Mouse (Mus musculus): ENCODE results near the gene Maats1. TPM values are rescaled to one million over a fixed set of nuclear protein-coding genes. Genes with fewer than 3 reads are reported as not detected.

Maats1 gene
- total RNA-seq, 1 experiment: 1.8 TPM

DNA sequence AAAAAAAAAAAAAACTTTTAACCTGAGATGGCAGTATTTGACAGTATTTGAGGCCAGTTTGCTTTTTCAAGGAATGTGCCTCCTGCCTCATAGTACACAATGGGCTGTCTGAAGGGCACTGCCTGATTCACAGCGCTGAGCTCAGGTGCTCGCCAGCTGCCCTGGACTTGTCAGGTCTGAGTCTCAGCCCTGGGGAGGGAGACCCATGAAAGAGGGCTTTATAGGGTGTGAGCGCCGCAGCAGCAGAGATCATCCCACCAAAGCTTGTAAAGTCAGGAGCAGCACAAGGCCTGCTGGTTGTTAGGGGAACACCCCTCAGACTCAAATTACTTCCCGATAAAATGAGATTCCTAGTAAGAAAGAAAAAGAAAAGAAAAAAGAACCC, 34.7 kb downstream of the Maats1 start:
- Histone ChIP-seq H3K36me3 (ENCODE audit: control insufficient read depth, insufficient read depth, low read length, poor library complexity, severe bottlenecking) (no peaks in the 10 kb centered on the region), H3K4me3 (ENCODE audit: insufficient read depth in 1 of 2, low read depth in 1 of 2, low read length in 2 of 2, poor library complexity in 1 of 2, severe bottlenecking in 1 of 2) (no peak overlapping the region), H3K27ac (ENCODE audit: insufficient read depth, low read depth, low read length, poor library complexity, severe bottlenecking) (no peak overlapping the region), H3K9me3 (ENCODE audit: control insufficient read depth, insufficient read depth, low read depth, low read length) (no peaks in the 10 kb centered on the region), H3K4me1 (ENCODE audit: control insufficient read depth in 2 of 2, insufficient read depth in 2 of 2, low read length in 2 of 2, poor library complexity in 1 of 2) (peaks cover 7 to 15% of the 10 kb centered on the region in 2 experiments; a peak in 2 of 4 replicates), H3K9ac (ENCODE audit: insufficient read depth, low read depth, low read length, poor library complexity, severe bottlenecking) (no peak overlapping the region)
- DNase-seq (ENCODE audit: low read depth, low spot score): no peak
- TF ChIP-seq ZNF384 (IDR thresholded peaks at IDR 0.05; ENCODE audit: low read depth, low read length) (no peak), CHD2 (IDR thresholded peaks at IDR 0.05; ENCODE audit: low read depth, low read length) (no peak), HCFC1 (IDR thresholded peaks at IDR 0.05; ENCODE audit: borderline replicate concordance, insufficient read depth, low read length) (no peak), MAFK (IDR thresholded peaks at IDR 0.05; ENCODE audit: insufficient read depth, low read depth, low read length) (no peak), ZC3H11A (IDR thresholded peaks at IDR 0.05; ENCODE audit: borderline replicate concordance, low read depth, low read length) (no peak)
- in situ Hi-C loops (cut with MboI; ENCODE audit: low sequenced_read_pairs in 2 of 2, unreplicated experiment in 2 of 2): no loop called here

DNA sequence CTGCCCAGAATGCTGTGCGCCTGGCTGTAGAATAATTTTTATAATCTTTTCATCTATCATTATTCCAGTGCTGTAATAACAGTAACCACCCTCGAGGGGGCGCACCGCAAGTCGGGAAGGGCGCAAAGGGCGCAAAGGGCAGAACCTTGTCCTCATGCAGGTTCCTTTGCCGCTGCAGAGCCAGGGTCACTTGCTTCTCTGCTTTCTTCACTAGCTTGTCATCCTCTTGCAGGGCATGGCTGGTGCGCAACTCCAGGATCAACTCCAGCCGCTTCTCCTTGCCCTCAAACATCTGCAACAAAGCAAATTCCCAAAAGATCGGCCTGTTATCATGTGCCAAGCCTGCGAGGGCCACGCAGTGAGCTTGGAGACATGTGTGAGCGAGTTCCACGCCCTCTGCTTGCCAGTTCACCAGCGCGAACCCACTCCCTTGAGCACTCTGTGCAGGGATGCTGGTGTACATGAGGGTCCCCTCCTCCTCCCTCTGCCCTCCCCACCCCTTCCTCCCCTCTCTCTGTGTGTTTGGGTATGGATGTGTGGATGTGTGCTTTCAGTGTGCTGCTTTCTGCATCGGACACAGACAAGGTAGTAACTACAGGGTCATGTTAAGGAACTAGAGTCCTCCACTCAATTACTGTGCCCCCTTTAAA, 35.2 kb downstream of the Maats1 start:
- no peak for DNase-seq (ENCODE audit: low read depth, low spot score)
- no peak overlapping the region for H3K27ac ChIP-seq (ENCODE audit: insufficient read depth, low read depth, low read length, poor library complexity, severe bottlenecking)
- H3K36me3 ChIP-seq (ENCODE audit: control insufficient read depth, insufficient read depth, low read length, poor library complexity, severe bottlenecking): no peaks in the 10 kb centered on the region
- peak overlapping the region; percentile 49; the same call in 1 of the 2 replicates for H3K9ac ChIP-seq (ENCODE audit: insufficient read depth, low read depth, low read length, poor library complexity, severe bottlenecking)
- in situ Hi-C loops (cut with MboI; ENCODE audit: low sequenced_read_pairs in 2 of 2, unreplicated experiment in 2 of 2): no loop called here
- TF ChIP-seq HCFC1 (IDR thresholded peaks at IDR 0.05; ENCODE audit: borderline replicate concordance, insufficient read depth, low read length) (0 out of 2 replicates have a peak, but pooled peaks have one; percentile 35), CHD2 (IDR thresholded peaks at IDR 0.05; ENCODE audit: low read depth, low read length) (no peak), ZC3H11A (IDR thresholded peaks at IDR 0.05; ENCODE audit: borderline replicate concordance, low read depth, low read length) (0 out of 2 replicates have a peak, but pooled peaks have one; percentile 24)
- H3K4me1 ChIP-seq (ENCODE audit: control insufficient read depth in 2 of 2, insufficient read depth in 2 of 2, low read length in 2 of 2, poor library complexity in 1 of 2): peaks cover 7 to 17% of the 10 kb centered on the region in 2 experiments; a peak in 2 of 4 replicates
- no peaks in the 10 kb centered on the region for H3K9me3 ChIP-seq (ENCODE audit: control insufficient read depth, insufficient read depth, low read depth, low read length)
- H3K4me3 ChIP-seq (ENCODE audit: insufficient read depth in 1 of 2, low read depth in 1 of 2, low read length in 2 of 2, poor library complexity in 1 of 2, severe bottlenecking in 1 of 2): peak overlapping the region; percentile 2 to 18; a peak in 2 of 4 replicates

DNA sequence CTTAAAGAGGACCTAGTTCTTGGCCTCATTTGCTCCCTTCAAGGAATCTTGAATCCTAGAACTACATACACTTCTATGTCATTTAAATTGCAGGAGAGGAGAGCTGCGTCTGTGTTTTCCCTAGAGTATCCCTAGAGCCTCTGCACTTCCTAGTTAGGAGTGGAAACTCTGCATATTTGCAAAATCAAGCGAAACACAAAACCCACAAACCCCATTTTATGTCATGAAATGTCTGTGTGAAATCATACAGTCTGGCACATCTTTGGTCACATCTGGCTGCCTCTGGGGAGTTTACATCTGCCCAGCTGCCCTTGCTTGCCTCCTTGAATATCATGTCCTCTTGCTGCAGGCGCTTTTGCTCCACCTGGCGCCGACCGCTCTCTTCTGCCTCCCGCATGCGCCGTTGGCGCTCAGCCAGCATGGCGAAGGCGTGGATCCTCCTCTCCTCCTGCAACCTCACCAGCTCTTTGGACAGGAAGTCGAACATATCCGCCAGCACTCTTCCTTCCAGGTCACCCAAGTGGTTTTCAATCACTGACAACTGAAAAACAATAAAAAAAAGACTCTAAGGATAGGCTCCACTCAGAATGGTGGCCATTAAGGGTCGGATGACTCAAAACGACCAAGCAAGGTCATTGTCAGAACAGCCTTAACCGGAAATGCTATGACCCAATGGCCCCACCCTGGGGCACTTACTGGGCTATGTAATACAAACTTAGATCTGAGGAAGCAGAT, 37.3 kb downstream of the Maats1 start:
- peak; percentile 47 for DNase-seq (ENCODE audit: low read depth, low spot score)
- in situ Hi-C loops (cut with MboI; ENCODE audit: low sequenced_read_pairs in 2 of 2, unreplicated experiment in 2 of 2): no loop called here
- Histone ChIP-seq H3K4me1 (ENCODE audit: control insufficient read depth in 2 of 2, insufficient read depth in 2 of 2, low read length in 2 of 2, poor library complexity in 1 of 2) (peaks cover 7 to 17% of the 10 kb centered on the region in 2 experiments; a peak in 2 of 4 replicates), H3K9ac (ENCODE audit: insufficient read depth, low read depth, low read length, poor library complexity, severe bottlenecking) (peak overlapping the region; percentile 0; the same call in 1 of the 2 replicates), H3K9me3 (ENCODE audit: control insufficient read depth, insufficient read depth, low read depth, low read length) (no peaks in the 10 kb centered on the region), H3K27ac (ENCODE audit: insufficient read depth, low read depth, low read length, poor library complexity, severe bottlenecking) (no peak overlapping the region), H3K36me3 (ENCODE audit: control insufficient read depth, insufficient read depth, low read length, poor library complexity, severe bottlenecking) (no peaks in the 10 kb centered on the region), H3K4me3 (ENCODE audit: insufficient read depth in 1 of 2, low read depth in 1 of 2, low read length in 2 of 2, poor library complexity in 1 of 2, severe bottlenecking in 1 of 2) (peak overlapping the region in 1 of 2 experiments; percentile 35; a peak in 2 of 4 replicates)
- TF ChIP-seq HCFC1 (IDR thresholded peaks at IDR 0.05; ENCODE audit: borderline replicate concordance, insufficient read depth, low read length): no peak
- TF ChIP-seq ZNF384 (IDR thresholded peaks at IDR 0.05; ENCODE audit: low read depth, low read length): peak; percentile 42; the same call in 1 of the 2 replicates

DNA sequence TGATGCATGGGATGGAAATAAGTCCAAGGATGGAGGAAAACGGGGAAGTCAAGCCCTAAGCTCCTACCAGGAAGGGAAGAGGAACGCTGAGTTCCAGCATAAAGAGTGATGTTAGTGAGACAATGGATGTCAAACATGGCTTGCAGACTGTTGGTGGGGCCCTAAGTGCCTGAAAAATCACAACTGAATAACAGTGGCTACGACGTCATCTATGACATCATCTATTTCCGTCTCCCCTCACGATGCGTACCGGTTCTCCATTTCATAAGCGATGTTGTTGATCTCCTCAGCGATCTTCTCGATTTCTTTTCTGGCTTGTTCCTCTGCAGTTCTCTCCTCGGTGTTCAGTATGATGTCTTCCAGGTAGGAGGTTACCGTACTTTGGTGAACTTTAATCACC, 39.6 kb downstream of the Maats1 start:
- in situ Hi-C loops (cut with MboI; ENCODE audit: low sequenced_read_pairs in 2 of 2, unreplicated experiment in 2 of 2): no loop called here
- H3K36me3 ChIP-seq (ENCODE audit: control insufficient read depth, insufficient read depth, low read length, poor library complexity, severe bottlenecking): no peaks in the 10 kb centered on the region
- peaks cover 7 to 17% of the 10 kb centered on the region in 2 experiments; a peak in 2 of 4 replicates for H3K4me1 ChIP-seq (ENCODE audit: control insufficient read depth in 2 of 2, insufficient read depth in 2 of 2, low read length in 2 of 2, poor library complexity in 1 of 2)
- H3K4me3 ChIP-seq (ENCODE audit: insufficient read depth in 1 of 2, low read depth in 1 of 2, low read length in 2 of 2, poor library complexity in 1 of 2, severe bottlenecking in 1 of 2): no peak overlapping the region
- H3K9me3 ChIP-seq (ENCODE audit: control insufficient read depth, insufficient read depth, low read depth, low read length): no peaks in the 10 kb centered on the region
- DNase-seq (ENCODE audit: low read depth, low spot score): no peak
- no peak for TF ChIP-seq MAFK (IDR thresholded peaks at IDR 0.05; ENCODE audit: insufficient read depth, low read depth, low read length)
- no peak for TF ChIP-seq ZNF384 (IDR thresholded peaks at IDR 0.05; ENCODE audit: low read depth, low read length)
- no peak for TF ChIP-seq HCFC1 (IDR thresholded peaks at IDR 0.05; ENCODE audit: borderline replicate concordance, insufficient read depth, low read length)
- TF ChIP-seq ZC3H11A (IDR thresholded peaks at IDR 0.05; ENCODE audit: borderline replicate concordance, low read depth, low read length): no peak
- TF ChIP-seq CHD2 (IDR thresholded peaks at IDR 0.05; ENCODE audit: low read depth, low read length): no peak
- H3K9ac ChIP-seq (ENCODE audit: insufficient read depth, low read depth, low read length, poor library complexity, severe bottlenecking): no peak overlapping the region
- H3K27ac ChIP-seq (ENCODE audit: insufficient read depth, low read depth, low read length, poor library complexity, severe bottlenecking): no peak overlapping the region

Measured in ES-E14 (cell line).